23 mouse cellular contexts compared by ENCODE assay signal in the genomic region with DNA sequence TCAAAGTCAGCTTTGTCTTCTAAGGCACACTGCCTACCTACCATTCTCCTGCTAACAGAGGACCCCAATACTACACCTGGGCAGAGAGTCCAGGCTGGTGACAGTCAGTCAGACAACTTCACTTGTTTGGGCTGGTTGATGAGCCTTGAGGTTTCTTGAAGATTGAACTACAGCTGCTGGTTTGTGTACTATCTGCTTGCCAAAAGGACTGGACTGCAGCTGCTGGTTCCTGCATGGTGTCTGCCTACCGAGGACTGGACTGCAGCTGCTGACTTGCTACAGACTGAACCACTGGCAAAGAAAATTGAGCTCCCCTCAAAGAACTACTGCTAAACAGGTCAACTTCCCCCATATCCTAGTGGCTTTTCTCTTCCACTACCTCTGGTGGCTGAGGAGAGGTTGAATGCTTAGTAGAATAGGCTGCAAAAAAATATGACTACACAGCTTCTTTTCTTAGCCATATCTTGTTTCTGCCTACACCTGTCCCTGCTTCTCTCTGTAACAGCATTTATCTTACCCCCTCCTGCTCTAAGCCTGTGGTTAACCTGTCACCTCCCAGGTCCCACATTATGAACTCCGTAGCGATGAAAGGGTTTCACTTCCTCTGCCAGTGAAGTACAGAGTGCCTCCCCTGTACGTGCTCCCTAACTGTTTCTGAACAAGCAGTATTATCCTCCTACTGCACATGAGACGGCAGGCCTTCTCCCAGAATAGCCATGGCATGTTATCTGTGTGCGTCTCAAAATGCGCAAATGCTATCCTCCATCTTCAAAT.
DNase-seq lines count a peak whose midpoint lies in the region; ATAC-seq lines count a peak whose summit lies in the region.
"Had no signal": no experiment of that assay in that cellular context is flagged by ENCODE, and none has a peak within 500 bp of the region (broad histone marks: within the 10 kb centered on the region; RNA-seq: fewer than 3 reads in every experiment).

No protein-coding gene starts in this region.

- peaks cover 10% of the 10 kb centered on the region for H3K4me1 ChIP-seq in heart, embryonic 15.5 days (replicated peaks)
- H3K4me1 ChIP-seq in hindbrain, embryonic 16.5 days (ENCODE audit: control insufficient read depth, insufficient read depth, low read depth, low read length), result no peaks in the 10 kb centered on the region
- H3K4me1 ChIP-seq: embryonic facial prominence, embryonic 12.5 days; neural tube, embryonic 13.5 days; stomach, embryonic 15.5 days had no signal

- H3K27me3 ChIP-seq in heart, embryonic 15.5 days, result no peaks in the 10 kb centered on the region
- no peaks in the 10 kb centered on the region for H3K27me3 ChIP-seq in splenic B cell, adult 2 months (ENCODE audit: control insufficient read depth, insufficient read depth, low read length, poor library complexity, severe bottlenecking)
- no peaks in the 10 kb centered on the region for H3K27me3 ChIP-seq in hindbrain, embryonic 16.5 days (replicated peaks; ENCODE audit: control insufficient read depth, insufficient read depth, low read length)
- H3K27me3 ChIP-seq: embryonic facial prominence, embryonic 12.5 days; neural tube, embryonic 13.5 days; Patski; stomach, embryonic 15.5 days had no signal

- intact Hi-C loops in heart, postnatal 14 days (cut with DNase I), result no loop called here

- H3K36me3 ChIP-seq in heart, embryonic 15.5 days, result no peaks in the 10 kb centered on the region
- no peaks in the 10 kb centered on the region for H3K36me3 ChIP-seq in splenic B cell, adult 2 months (ENCODE audit: control insufficient read depth, insufficient read depth, low read length, poor library complexity, severe bottlenecking)
- no peaks in the 10 kb centered on the region for H3K36me3 ChIP-seq in hindbrain, embryonic 16.5 days (ENCODE audit: control insufficient read depth, insufficient read depth, low read length)
- H3K36me3 ChIP-seq: embryonic facial prominence, embryonic 12.5 days; heart, embryonic 10.5 days; liver, embryonic 15.5 days; neural tube, embryonic 13.5 days; stomach, embryonic 15.5 days had no signal

- WGBS in heart, embryonic 15.5 days, result 62% methylated on average over 7 of the region's 7 CpGs
- WGBS in hindbrain, embryonic 16.5 days, result 86% methylated on average over 7 of the region's 7 CpGs

- H3K9me3 ChIP-seq in heart, embryonic 15.5 days (replicated peaks), result no peaks in the 10 kb centered on the region
- no peaks in the 10 kb centered on the region for H3K9me3 ChIP-seq in hindbrain, embryonic 16.5 days (ENCODE audit: control insufficient read depth, low read length)
- H3K9me3 ChIP-seq: embryonic facial prominence, embryonic 12.5 days; heart, embryonic 10.5 days; liver, embryonic 15.5 days; neural tube, embryonic 13.5 days; stomach, embryonic 15.5 days had no signal

- H3K4me3 ChIP-seq in heart, embryonic 15.5 days, result no peak overlapping the region
- H3K4me3 ChIP-seq in hindbrain, embryonic 16.5 days (ENCODE audit: low read length), result no peak overlapping the region
- H3K4me3 ChIP-seq: embryonic facial prominence, embryonic 12.5 days; heart, embryonic 10.5 days; liver, embryonic 15.5 days; neural tube, embryonic 13.5 days; stomach, embryonic 15.5 days had no signal

- no peak overlapping the region for H3K4me2 ChIP-seq in heart, embryonic 15.5 days
- no peak overlapping the region for H3K4me2 ChIP-seq in hindbrain, embryonic 16.5 days (ENCODE audit: low read length)
- H3K4me2 ChIP-seq: embryonic facial prominence, embryonic 12.5 days; liver, embryonic 15.5 days; lung, embryonic 14.5 days; midbrain, embryonic 11.5 days; neural tube, embryonic 13.5 days; stomach, embryonic 15.5 days had no signal

- H3K27ac ChIP-seq in heart, embryonic 15.5 days, result peak overlapping the region; percentile 14; the same call in 1 of the 2 replicates
- no peak overlapping the region for H3K27ac ChIP-seq in hindbrain, embryonic 16.5 days (ENCODE audit: low read depth, low read length)
- H3K27ac ChIP-seq: embryonic facial prominence, embryonic 12.5 days; heart, embryonic 10.5 days; liver, embryonic 15.5 days; neural tube, embryonic 13.5 days; stomach, embryonic 15.5 days had no signal

- DNase-seq in heart, postnatal 14 days, result no peak
- DNase-seq in B cell, adult 2 months, result peak; percentile 7 to 15
- peak; percentile 29 for DNase-seq in splenic B cell, adult 2 months (ENCODE audit: low read depth, low spot score)
- DNase-seq in urinary bladder, adult 18-20 months (ENCODE audit: low spot score in 2 of 2), result no peak
- DNase-seq: adrenal gland, postnatal 10 days; cerebellum, adult 8-10 months; cerebellum, postnatal 36 days; embryo, embryonic 11 days; kidney, postnatal 14 days; lung, embryonic 14.5 days had no signal

- no peak overlapping the region for H3K9ac ChIP-seq in heart, embryonic 15.5 days
- H3K9ac ChIP-seq in hindbrain, embryonic 16.5 days (ENCODE audit: low read depth, low read length), result no peak overlapping the region
- H3K9ac ChIP-seq: embryonic facial prominence, embryonic 12.5 days; liver, embryonic 15.5 days; lung, embryonic 14.5 days; neural tube, embryonic 13.5 days; stomach, embryonic 15.5 days had no signal

- ATAC-seq in heart, embryonic 15.5 days (replicated peaks; ENCODE audit: insufficient number of reproducible peaks, insufficient read depth, low FRiP score, low read depth), result 0 out of 2 replicates have a peak, but pooled peaks have one; percentile 30
- ATAC-seq in granulocyte monocyte progenitor cell, adult 5-6 weeks (replicated peaks; ENCODE audit: poor library complexity, severe bottlenecking), result peak; percentile 75
- ATAC-seq in hindbrain, embryonic 16.5 days, result no peak
- ATAC-seq: forebrain, embryonic 14.5 days; intestine, postnatal 0 days; midbrain, embryonic 16.5 days; Patski had no signal

Comparison
In these comparisons a context has a peak if more than half of its experiments do, and no peak if none do; other contexts are left out.
1. DNase-seq: peak in B cell, adult 2 months (2 of 2) and splenic B cell, adult 2 months (single experiment); none in heart, postnatal 14 days (0 of 2) and urinary bladder, adult 18-20 months (0 of 2).